Mouse (Mus musculus) liver, embryonic 11.5 days (tissue): Measurements from ENCODE around the gene Sik3. TPM values are rescaled to one million over a fixed set of nuclear protein-coding genes. Genes with fewer than 3 reads are reported as not detected.

Experiments used
- ATAC-seq: fragments of 200-750 bp; cut with Nextera tagmentation; replicated peaks from 2 replicates; pipeline ENCODE4 v1.8.0; 2017; ENCODE audit warnings: moderate number of reproducible peaks, mild to moderate bottlenecking, moderate TSS enrichment, moderate library complexity; ENCODE audit not compliant: low FRiP score
- DNase-seq: peaks from one replicate; pipeline ENCODE4 v3.0.0-alpha.2; 2017; ENCODE audit warnings: low spot score
- H3K27ac ChIP-seq: fragments of 300-500 bp; sonication (generic); 2 replicates; pipeline ENCODE4 v1.5.1; 2014; ENCODE audit warnings: mild to moderate bottlenecking, low read depth, low read length, control low read depth
- H3K27me3 ChIP-seq: fragments of 300-500 bp; sonication (generic); replicated peaks from 2 replicates; pipeline ENCODE4 v1.6.1; 2014; ENCODE audit warnings: low read length, mixed read lengths; ENCODE audit not compliant: control insufficient read depth, insufficient read depth
- H3K36me3 ChIP-seq: fragments of 300-500 bp; sonication (generic); 2 replicates; pipeline ENCODE4 v1.6.1; 2014; ENCODE audit warnings: mild to moderate bottlenecking, low read length, moderate library complexity, mixed read lengths; ENCODE audit not compliant: control insufficient read depth, insufficient read depth
- H3K4me1 ChIP-seq: fragments of 300-500 bp; sonication (generic); replicated peaks from 2 replicates; pipeline ENCODE4 v1.6.1; 2014; ENCODE audit warnings: low read length, mixed read lengths; ENCODE audit not compliant: control insufficient read depth, insufficient read depth
- H3K4me2 ChIP-seq: fragments of 300-500 bp; sonication (generic); 2 replicates; pipeline ENCODE4 v1.6.1; 2014; ENCODE audit warnings: mild to moderate bottlenecking, control low read depth, moderate library complexity
- H3K4me3 ChIP-seq: fragments of 300-500 bp; sonication (generic); 2 replicates; pipeline ENCODE4 v1.5.1; 2014; ENCODE audit warnings: low read depth, low read length, control low read depth
- H3K9ac ChIP-seq: fragments of 300-500 bp; sonication (generic); 2 replicates; pipeline ENCODE4 v1.6.1; 2014; ENCODE audit warnings: low read depth, low read length, control low read depth
- H3K9me3 ChIP-seq: fragments of 300-500 bp; sonication (generic); 2 replicates; pipeline ENCODE4 v1.6.1; 2016; ENCODE audit warnings: low read length, inconsistent platforms, mixed read lengths; ENCODE audit not compliant: control insufficient read depth
- WGBS: fragments of 180-500 bp; shearing (Covaris S2); extraction: QIAGEN DNeasy Blood & Tissue Kit; methylation state at CpG from one replicate; pipeline ENCODE4 v1.1.7; 2014; 5-methylcytosine and 5-hydroxymethylcytosine counted together
- polyA plus RNA-seq: library from polyadenylated mRNA; unstranded; fragments of >200 nt; fragmentation: Nextera tagmentation; extraction: Ambion mirVana; gene quantifications from 2 replicates; pipeline ENCODE4 v1.2.1, GENCODE M21; 2014

Gene Sik3
- polyA plus RNA-seq, 1 experiment from 2014 or later: 9.5 TPM

DNA sequence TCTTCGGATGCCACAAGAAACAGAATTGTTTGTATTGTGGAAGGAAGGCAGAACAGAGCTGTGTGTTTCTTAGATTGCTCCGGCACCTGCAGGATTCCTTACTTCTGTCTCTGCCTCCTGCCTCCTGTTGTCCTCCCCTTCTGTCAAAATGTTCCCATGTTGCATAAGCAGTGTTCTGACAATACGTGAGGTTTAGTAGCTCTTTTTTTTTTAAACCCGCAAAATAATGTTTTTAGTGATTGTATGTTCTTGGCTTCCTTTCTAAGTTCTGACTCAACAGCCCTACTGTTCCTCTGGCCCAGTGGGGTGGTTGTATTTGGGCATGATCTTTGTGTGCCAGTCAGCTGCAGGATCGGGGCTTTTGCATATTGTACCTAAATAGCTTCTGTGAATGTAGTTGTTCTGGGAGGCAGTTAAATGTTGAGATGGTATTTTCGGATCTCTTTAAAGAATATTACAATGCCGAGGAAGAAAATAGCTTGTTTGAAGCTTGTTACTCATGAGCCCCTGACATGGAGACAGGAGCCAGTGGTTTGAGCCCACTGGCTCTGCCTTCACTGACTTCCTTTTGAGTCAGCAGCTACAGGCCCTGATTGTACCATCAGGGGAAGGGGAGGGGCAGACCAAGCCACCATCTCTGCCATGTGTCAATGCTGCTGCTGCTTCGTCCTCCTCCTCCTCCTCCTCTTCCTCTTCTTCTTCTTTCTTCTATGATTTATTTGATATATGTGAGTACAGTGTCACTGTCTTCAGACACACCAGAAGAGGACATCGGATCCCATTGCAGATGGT is 13.6 kb downstream of the Sik3 start:
- Histone ChIP-seq H3K27ac (no peak overlapping the region), H3K4me1 (peaks cover 8% of the 10 kb centered on the region), H3K27me3 (no peaks in the 10 kb centered on the region), H3K4me2 (no peak overlapping the region), H3K9me3 (no peaks in the 10 kb centered on the region), H3K9ac (no peak overlapping the region), H3K4me3 (no peak overlapping the region), H3K36me3 (peaks cover under 1% of the 10 kb centered on the region; the same call in 1 of the 2 replicates)
- no peak for ATAC-seq
- no peak for DNase-seq
- 87% methylated on average over 9 of the region's 9 CpGs for WGBS

DNA sequence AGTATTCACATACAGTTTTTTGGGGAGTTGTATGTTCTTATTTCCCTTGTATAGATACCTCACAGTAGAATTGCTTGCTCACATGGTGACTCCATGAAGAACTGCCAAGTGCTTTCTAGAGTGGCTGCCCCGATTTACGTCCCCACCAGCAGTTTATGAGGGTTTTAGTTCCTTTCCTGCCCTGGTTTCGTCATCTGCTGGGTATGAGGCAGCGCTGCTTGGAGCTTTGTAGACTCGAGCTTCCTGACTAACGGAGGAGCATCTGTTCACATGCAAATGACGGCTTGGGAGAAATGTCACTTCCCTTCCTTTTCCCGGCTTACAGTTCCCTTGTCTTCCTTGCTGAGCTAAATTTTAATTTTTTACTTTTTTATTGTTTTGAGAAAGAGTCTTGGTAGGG is 15.4 kb downstream of the Sik3 start:
- H3K9me3 ChIP-seq: no peaks in the 10 kb centered on the region
- no peaks in the 10 kb centered on the region for H3K36me3 ChIP-seq
- 56% methylated on average over 8 of the region's 8 CpGs for WGBS
- H3K4me1 ChIP-seq: peaks cover 15% of the 10 kb centered on the region
- ATAC-seq (no peak), DNase-seq (no peak)
- no peaks in the 10 kb centered on the region for H3K27me3 ChIP-seq
- no peak overlapping the region for H3K27ac ChIP-seq
- no peak overlapping the region for H3K4me3 ChIP-seq
- H3K9ac ChIP-seq: no peak overlapping the region
- no peak overlapping the region for H3K4me2 ChIP-seq

DNA sequence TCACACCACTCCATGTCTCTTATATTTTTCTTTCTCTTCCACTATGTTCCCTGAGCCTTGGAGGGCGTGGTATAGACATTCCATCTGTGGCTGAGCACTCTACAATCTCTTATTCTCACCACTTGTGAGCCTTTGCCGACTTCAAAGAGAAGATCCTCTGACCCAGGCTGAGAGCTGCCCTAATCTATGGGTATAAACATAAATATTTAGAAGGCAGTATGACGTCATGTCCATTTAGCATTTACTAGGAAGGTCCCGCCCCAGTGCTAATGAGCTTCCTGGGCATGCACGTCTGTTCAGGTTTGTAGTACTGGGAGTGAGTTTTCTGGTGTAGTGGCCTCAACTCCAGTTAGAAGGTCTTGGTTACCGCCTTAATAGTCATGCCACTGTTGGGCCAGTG is 16.9 kb downstream of the Sik3 start:
- Histone ChIP-seq H3K36me3 (no peaks in the 10 kb centered on the region), H3K9ac (no peak overlapping the region), H3K4me1 (peaks cover 18% of the 10 kb centered on the region), H3K4me2 (no peak overlapping the region), H3K4me3 (no peak overlapping the region), H3K9me3 (no peaks in the 10 kb centered on the region), H3K27me3 (no peaks in the 10 kb centered on the region), H3K27ac (no peak overlapping the region)
- ATAC-seq: no peak
- 72% methylated on average over 6 of the region's 6 CpGs for WGBS
- DNase-seq: no peak

DNA sequence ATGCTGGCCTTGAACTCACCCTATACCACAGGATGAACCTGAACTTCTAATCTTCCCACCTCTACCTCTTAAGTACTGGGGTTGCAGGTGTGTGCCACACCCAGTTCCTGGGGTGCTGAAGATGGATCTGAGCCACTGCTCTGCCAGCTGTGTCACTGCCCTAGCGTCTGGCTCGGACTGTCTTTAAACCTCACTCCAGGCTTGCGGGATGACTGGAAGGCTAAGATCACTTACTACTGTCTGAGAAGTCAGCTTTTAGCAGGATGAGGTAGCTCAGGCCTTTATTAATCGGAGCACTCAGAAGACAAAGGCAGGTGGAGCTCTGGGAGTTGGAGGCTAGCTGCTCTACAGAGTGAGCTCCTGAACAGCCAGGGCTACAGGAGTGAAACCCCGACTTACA is 17.6 kb downstream of the Sik3 start:
- Histone ChIP-seq H3K9ac (no peak overlapping the region), H3K27me3 (no peaks in the 10 kb centered on the region), H3K4me2 (no peak overlapping the region), H3K9me3 (no peaks in the 10 kb centered on the region), H3K36me3 (no peaks in the 10 kb centered on the region), H3K4me3 (no peak overlapping the region), H3K4me1 (peaks cover 18% of the 10 kb centered on the region), H3K27ac (no peak overlapping the region)
- DNase-seq: no peak
- 83% methylated on average over 5 of the region's 5 CpGs for WGBS
- no peak for ATAC-seq

DNA sequence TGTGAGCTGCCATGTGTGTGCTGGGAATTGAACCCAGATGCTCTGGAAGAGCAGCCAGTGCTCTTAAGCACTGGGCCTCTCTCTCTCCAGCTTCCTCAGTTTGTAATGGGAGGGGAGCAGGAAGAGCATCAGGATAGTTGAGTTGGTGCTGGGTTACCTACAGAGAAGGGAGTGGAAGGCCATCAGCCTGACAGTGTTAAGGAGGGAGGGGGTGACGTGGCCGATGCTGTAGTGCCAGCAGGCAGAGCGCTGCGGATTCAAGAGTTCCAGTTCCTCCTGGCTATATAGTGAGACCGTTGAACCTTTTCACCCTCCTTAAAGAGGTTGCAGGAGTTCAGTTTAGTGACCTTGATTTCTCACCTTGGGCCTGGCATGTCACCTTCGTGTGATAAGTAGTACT is 18.3 kb downstream of the Sik3 start:
- DNase-seq: no peak

DNA sequence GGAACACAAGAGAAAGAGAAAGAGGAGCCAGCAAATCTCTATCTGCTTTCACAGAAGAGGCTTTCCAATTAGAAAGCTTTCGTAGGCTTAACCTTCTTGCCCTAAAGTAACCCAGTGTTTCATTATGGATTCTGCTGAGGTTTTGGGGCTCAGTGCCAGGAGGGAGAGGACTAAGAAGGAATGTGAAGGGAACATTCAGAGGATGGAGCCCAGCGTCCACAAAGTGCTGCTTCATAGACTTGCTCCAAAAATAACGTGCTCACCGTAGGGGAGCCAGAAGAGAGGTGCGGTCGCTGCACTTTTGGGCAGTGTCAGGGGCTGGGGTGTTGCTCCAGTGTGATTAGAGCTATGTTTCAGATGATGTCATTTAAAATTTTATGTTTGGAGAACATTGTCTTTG is 19.6 kb downstream of the Sik3 start:
- Histone ChIP-seq H3K27me3 (no peaks in the 10 kb centered on the region), H3K4me3 (no peak overlapping the region), H3K9ac (no peak overlapping the region), H3K4me2 (no peak overlapping the region), H3K9me3 (no peaks in the 10 kb centered on the region), H3K4me1 (peaks cover 21% of the 10 kb centered on the region), H3K36me3 (no peaks in the 10 kb centered on the region), H3K27ac (no peak overlapping the region)
- ATAC-seq (no peak), DNase-seq (no peak)
- 82% methylated on average over 6 of the region's 6 CpGs for WGBS

More for the DNA sequence above, 18.3 kb downstream of the Sik3 start:
- H3K9me3 ChIP-seq: no peaks in the 10 kb centered on the region
- no peaks in the 10 kb centered on the region for H3K36me3 ChIP-seq
- H3K9ac ChIP-seq: no peak overlapping the region
- no peak for ATAC-seq
- H3K4me2 ChIP-seq: no peak overlapping the region
- no peak overlapping the region for H3K4me3 ChIP-seq
- no peaks in the 10 kb centered on the region for H3K27me3 ChIP-seq
- H3K27ac ChIP-seq: no peak overlapping the region
- 75% methylated on average over 6 of the region's 6 CpGs for WGBS
- peaks cover 21% of the 10 kb centered on the region for H3K4me1 ChIP-seq

DNA sequence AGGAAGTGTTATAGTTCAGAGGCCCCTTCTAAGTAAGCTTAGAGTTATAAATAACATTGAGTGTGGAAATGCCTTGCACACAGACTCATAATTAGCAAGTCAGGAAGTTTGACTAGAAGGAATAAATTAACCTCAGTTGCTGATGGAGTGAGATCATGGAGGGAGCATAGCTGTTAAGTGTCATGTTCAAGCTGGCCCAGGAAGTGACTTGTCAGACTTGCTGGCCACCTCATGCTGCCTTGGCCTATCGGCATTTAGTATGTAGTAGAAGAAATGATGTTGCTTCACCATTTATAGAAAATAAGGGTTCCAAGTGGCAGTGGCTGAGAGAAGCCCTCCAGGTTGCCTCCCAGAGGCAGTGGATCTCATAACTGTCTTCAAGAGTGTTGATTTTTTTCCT is 20.4 kb downstream of the Sik3 start:
- Histone ChIP-seq H3K9me3 (no peaks in the 10 kb centered on the region), H3K4me1 (peaks cover 21% of the 10 kb centered on the region), H3K36me3 (no peaks in the 10 kb centered on the region), H3K27me3 (no peaks in the 10 kb centered on the region), H3K9ac (no peak overlapping the region), H3K4me3 (no peak overlapping the region), H3K4me2 (no peak overlapping the region), H3K27ac (no peak overlapping the region)
- 65% methylated on average over 1 of the region's 1 CpGs for WGBS
- ATAC-seq (no peak), DNase-seq (no peak)

DNA sequence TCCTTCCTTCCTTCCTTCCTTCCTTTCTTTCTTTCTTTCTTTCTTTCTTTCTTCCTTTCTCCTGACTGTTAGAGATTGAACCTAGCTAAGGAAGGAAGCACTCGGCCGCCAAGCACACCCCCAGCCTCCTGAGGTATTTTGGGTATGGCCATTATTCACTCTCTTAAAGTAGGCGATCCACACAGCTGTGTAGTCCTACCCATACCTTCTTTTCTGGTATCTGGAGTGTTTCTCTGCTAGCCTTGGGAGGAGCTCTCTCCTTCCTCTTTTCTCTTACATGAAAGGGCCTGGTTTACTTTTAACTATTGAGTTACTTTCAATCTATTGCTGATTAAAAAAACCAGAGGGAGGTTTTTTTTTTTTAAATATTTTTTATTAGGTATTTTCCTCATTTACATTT is 21.2 kb downstream of the Sik3 start:
- Histone ChIP-seq H3K9me3 (no peaks in the 10 kb centered on the region), H3K4me3 (no peak overlapping the region), H3K36me3 (no peaks in the 10 kb centered on the region), H3K4me1 (peaks cover 21% of the 10 kb centered on the region), H3K27ac (no peak overlapping the region), H3K27me3 (no peaks in the 10 kb centered on the region), H3K9ac (no peak overlapping the region), H3K4me2 (no peak overlapping the region)
- no peak for ATAC-seq
- WGBS: 55% methylated on average over 3 of the region's 3 CpGs
- DNase-seq: no peak

DNA sequence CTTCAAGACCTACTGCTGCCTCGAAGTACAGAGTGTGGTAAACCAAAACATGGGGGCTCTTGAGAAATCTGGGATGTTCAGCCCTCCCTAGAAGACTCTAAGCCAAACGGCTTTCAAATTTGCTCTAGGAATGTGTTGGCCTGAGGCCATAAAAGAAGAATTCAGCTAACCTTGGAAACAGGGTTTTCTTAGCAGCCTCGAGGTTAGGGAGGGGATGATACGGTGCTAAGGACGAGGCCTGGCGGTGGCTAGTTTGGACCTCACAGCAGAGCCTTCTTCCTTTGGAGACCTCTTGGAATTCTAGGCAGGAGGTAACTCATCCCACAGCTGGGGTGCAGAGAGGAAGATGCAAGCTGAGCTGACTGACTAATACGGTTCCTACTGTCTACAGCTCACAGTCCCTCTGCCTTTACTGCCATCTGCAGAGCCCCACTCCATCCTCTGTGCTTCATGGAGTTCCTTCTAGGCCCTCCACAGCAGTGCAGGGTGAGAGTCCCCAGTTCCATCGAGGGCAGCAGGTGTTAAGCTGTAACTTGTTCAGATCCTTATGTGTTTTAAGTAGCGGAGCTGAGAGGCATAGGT is 22.8 kb downstream of the Sik3 start:
- Histone ChIP-seq H3K4me2 (no peak overlapping the region), H3K9ac (no peak overlapping the region), H3K9me3 (no peaks in the 10 kb centered on the region), H3K27me3 (no peaks in the 10 kb centered on the region), H3K36me3 (no peaks in the 10 kb centered on the region), H3K4me1 (peaks cover 17% of the 10 kb centered on the region), H3K27ac (no peak overlapping the region), H3K4me3 (no peak overlapping the region)
- no peak for ATAC-seq
- DNase-seq: no peak
- WGBS: 75% methylated on average over 9 of the region's 9 CpGs
